Mouse (Mus musculus) midbrain, postnatal 0 days (tissue): Measurements from ENCODE around the gene Vmn1r32. TPM values are rescaled to one million over a fixed set of nuclear protein-coding genes. Genes with fewer than 3 reads are reported as not detected.

ENCODE experiments used
- ATAC-seq: fragments of 200-750 bp; cut with Nextera tagmentation; 2 replicates; pipeline ENCODE4 v1.8.0; 2017; ENCODE audit warnings: moderate number of reproducible peaks, mild to moderate bottlenecking, moderate TSS enrichment, moderate library complexity; ENCODE audit not compliant: low FRiP score
- DNase-seq: peaks from one replicate; pipeline ENCODE4 v3.0.0-alpha.2; 2015; ENCODE audit warnings: low spot score
- H3K27ac ChIP-seq: fragments of 300-500 bp; sonication (generic); 2 replicates; pipeline ENCODE4 v1.5.1; 2014; ENCODE audit warnings: low read depth, mild to moderate bottlenecking, low read length, mixed read lengths
- H3K27me3 ChIP-seq: fragments of 300-500 bp; sonication (generic); 2 replicates; pipeline ENCODE4 v1.6.1; 2014; ENCODE audit warnings: low read length, control low read depth, mixed read lengths; ENCODE audit not compliant: insufficient read depth
- H3K36me3 ChIP-seq: fragments of 300-500 bp; sonication (generic); 2 replicates; pipeline ENCODE4 v1.6.1; 2014; ENCODE audit warnings: low read length, control low read depth, mixed read lengths; ENCODE audit not compliant: insufficient read depth
- H3K4me1 ChIP-seq: fragments of 300-500 bp; sonication (generic); 2 replicates; pipeline ENCODE4 v1.6.1; 2014; ENCODE audit warnings: mild to moderate bottlenecking, control low read depth, antibody characterized with exemption, low read length, mixed read lengths; ENCODE audit not compliant: insufficient read depth
- H3K4me2 ChIP-seq: fragments of 300-500 bp; sonication (generic); 2 replicates; pipeline ENCODE4 v1.6.1; 2014; ENCODE audit warnings: low read depth, mild to moderate bottlenecking, low read length, mixed read lengths; ENCODE audit not compliant: poor library complexity, severe bottlenecking
- H3K4me3 ChIP-seq: fragments of 300-500 bp; sonication (generic); 2 replicates; pipeline ENCODE4 v1.5.1; 2014; ENCODE audit warnings: low read depth, mild to moderate bottlenecking, low read length, moderate library complexity
- H3K9ac ChIP-seq: fragments of 300-500 bp; sonication (generic); replicated peaks from 2 replicates; pipeline ENCODE4 v1.6.1; 2014; ENCODE audit warnings: mild to moderate bottlenecking, low read length, moderate library complexity, mixed read lengths; ENCODE audit not compliant: poor library complexity, severe bottlenecking
- H3K9me3 ChIP-seq: fragments of 300-500 bp; sonication (generic); 2 replicates; pipeline ENCODE4 v1.6.1; 2016; ENCODE audit warnings: low read length, control low read depth
- CTCF ChIP-seq: IDR thresholded peaks from 2 replicates; pipeline ENCODE4 v1.5.1; 2016; ENCODE audit warnings: antibody characterized with exemption, mild to moderate bottlenecking
- WGBS: fragments of 180-500 bp; shearing (Covaris S2); extraction: QIAGEN DNeasy Blood & Tissue Kit; methylation state at CpG from one replicate; pipeline ENCODE4 v1.1.7; 2014; 5-methylcytosine and 5-hydroxymethylcytosine counted together
- polyA plus RNA-seq: library from polyadenylated mRNA; unstranded; fragments of >200 nt; fragmentation: Nextera tagmentation; extraction: Ambion mirVana; gene quantifications from 2 replicates; pipeline ENCODE4 v1.2.1, GENCODE M21; 2015
- total RNA-seq: library from RNA; depleted of rRNA; stranded (reverse); fragments of >200 nt; gene quantifications from 2 replicates; pipeline ENCODE4 v1.2.3, GENCODE M21; 2014; rRNA removed

Gene Vmn1r32
- 0.22 TPM in 1 of 2 replicates, not detected in the other for total RNA-seq
- not detected in 2 replicates for polyA plus RNA-seq

- Histone ChIP-seq H3K4me3 (no peak within 1 kb of the TSS), H3K9me3 (no peaks in the 10 kb centered on the region), H3K27me3 (no peaks in the 10 kb centered on the region), H3K4me2 (no peak within 1 kb of the TSS), H3K4me1 (no peaks in the 10 kb centered on the region), H3K27ac (no peak within 1 kb of the TSS), H3K36me3 (no peaks in the 10 kb centered on the region), H3K9ac (no peak within 1 kb of the TSS)
- WGBS = 70% methylated on average over 1 of the region's 1 CpGs
- no peak for TF ChIP-seq CTCF
- ATAC-seq = no peak
- DNase-seq = no peak
These were observed at the start of gene Vmn1r32 for GRCm38 (mm10) chr6:66559996-66560395. Gene Vmn1r32 (minus strand): TSS chr6:66560096.

- ATAC-seq (no peak), DNase-seq (no peak)
- Histone ChIP-seq H3K27me3 (no peaks in the 10 kb centered on the region), H3K27ac (no peak overlapping the region), H3K9ac (no peak overlapping the region), H3K4me1 (no peaks in the 10 kb centered on the region), H3K9me3 (no peaks in the 10 kb centered on the region), H3K4me3 (no peak overlapping the region), H3K4me2 (no peak overlapping the region), H3K36me3 (no peaks in the 10 kb centered on the region)
- no peak for TF ChIP-seq CTCF
These were observed 35.9 kb upstream of the Vmn1r32 start for GRCm38 (mm10) chr6:66595804-66596203.

DNA sequence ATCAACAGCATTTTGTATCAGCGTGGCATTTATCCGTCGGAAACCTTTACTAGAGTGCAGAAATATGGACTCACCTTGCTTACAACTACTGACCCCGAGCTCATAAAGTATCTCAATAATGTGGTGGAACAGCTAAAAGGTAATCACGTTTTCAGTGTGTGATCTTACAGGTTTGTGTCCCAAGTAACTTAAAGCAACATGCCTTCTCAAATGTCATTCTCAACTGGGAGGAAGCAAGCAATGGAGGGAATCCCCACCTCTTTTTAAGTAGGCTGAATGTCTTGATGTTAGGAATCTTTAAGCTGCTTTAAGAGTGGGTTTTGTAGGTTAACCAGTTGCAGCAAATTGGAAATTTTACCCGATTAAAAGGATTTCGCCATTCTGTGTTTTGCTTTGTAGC, 23.9 kb downstream of the Vmn1r32 start:
- no peak for TF ChIP-seq CTCF
- Histone ChIP-seq H3K4me2 (peak overlapping the region; percentile 91), H3K4me1 (peaks cover 9% of the 10 kb centered on the region; the same call in 1 of the 2 replicates), H3K9ac (peak overlapping the region; percentile 64), H3K36me3 (no peaks in the 10 kb centered on the region), H3K27me3 (no peaks in the 10 kb centered on the region), H3K9me3 (no peaks in the 10 kb centered on the region), H3K27ac (no peak overlapping the region; the same call in 1 of the 2 replicates), H3K4me3 (peak overlapping the region; percentile 82)
- no peak for ATAC-seq
- WGBS = 18% methylated on average over 7 of the region's 7 CpGs
- no peak for DNase-seq

GRCm38 (mm10) chr6:66535028-66535862, 24.7 kb downstream of the Vmn1r32 start, which contains the start of gene Mad2l1:
Gene Mad2l1 (plus strand): TSS chr6:66535390.
- Histone ChIP-seq H3K4me3 (peak within 1 kb of the TSS; percentile 82), H3K4me2 (peak within 1 kb of the TSS; percentile 91), H3K36me3 (no peaks in the 10 kb centered on the region), H3K9me3 (no peaks in the 10 kb centered on the region), H3K27me3 (no peaks in the 10 kb centered on the region), H3K9ac (peak within 1 kb of the TSS; percentile 64), H3K4me1 (peaks cover 9% of the 10 kb centered on the region; the same call in 1 of the 2 replicates), H3K27ac (peak within 1 kb of the TSS; percentile 80)
- DNase-seq (peak; percentile 99), ATAC-seq (peak; percentile 98)
- TF ChIP-seq CTCF = peak; percentile 57
- WGBS = under 1% methylated on average over 57 of the region's 57 CpGs

DNA sequence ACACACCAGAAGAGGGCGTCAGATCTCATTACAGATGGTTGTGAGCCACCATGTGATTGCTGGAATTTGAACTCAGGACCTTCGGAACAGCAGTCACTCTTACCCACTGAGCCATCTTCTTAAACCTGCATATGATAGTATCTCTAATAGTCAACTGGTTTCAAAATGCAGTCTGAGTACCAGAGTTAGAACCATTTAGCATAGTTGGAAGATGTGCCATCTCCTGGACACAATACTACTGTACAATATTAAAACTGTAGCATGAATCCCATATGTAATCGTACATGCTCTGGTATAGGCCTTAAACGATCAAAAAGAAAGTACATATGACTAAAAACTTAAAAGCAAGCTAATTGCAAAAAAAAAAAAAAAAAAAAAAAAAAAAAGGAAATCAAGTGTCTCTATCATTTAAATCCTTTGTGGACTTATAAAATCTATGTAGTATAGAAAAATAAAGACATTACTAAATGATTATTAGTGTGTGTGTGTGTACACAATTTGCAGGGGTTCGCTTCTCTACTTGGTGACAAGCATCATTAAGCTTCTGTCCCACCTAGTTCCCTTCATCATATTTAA, 25.4 kb downstream of the Vmn1r32 start:
- Histone ChIP-seq H3K36me3 (no peaks in the 10 kb centered on the region), H3K4me2 (peak overlapping the region; percentile 91), H3K4me3 (peak overlapping the region; percentile 82), H3K27ac (peak overlapping the region; percentile 80), H3K9me3 (no peaks in the 10 kb centered on the region), H3K27me3 (no peaks in the 10 kb centered on the region), H3K4me1 (peaks cover 9% of the 10 kb centered on the region; the same call in 1 of the 2 replicates), H3K9ac (peak overlapping the region; percentile 64; the same call in 1 of the 2 replicates)
- DNase-seq (peak; percentile 6), ATAC-seq (no peak)
- TF ChIP-seq CTCF = peak; percentile 34
- WGBS = 79% methylated on average over 5 of the region's 5 CpGs

DNA sequence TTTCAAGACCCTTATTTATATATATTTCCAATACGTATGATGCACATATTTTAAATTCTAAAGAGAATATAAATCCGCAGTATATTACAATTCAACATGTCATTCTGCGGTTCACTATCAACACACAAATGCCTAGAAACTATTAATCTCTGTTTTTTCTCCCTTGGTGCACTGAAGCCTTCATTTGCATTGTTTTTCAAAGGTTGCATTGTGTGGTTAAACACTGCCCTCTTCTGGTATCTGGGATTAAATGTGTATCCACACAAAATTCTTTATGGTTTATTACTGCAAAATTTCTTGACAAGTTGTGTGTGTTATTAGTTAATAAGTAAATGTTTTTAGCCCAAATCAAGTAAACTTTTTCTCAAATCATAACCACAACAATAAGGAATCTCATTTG, 26.7 kb downstream of the Vmn1r32 start:
- H3K4me2 ChIP-seq = no peak overlapping the region
- peak; percentile 89 for TF ChIP-seq CTCF
- WGBS = 25% methylated on average over 3 of the region's 3 CpGs
- no peaks in the 10 kb centered on the region for H3K36me3 ChIP-seq
- peaks cover 9% of the 10 kb centered on the region; the same call in 1 of the 2 replicates for H3K4me1 ChIP-seq
- DNase-seq (peak; percentile 71), ATAC-seq (no peak)
- H3K27me3 ChIP-seq = no peaks in the 10 kb centered on the region
- no peak overlapping the region for H3K27ac ChIP-seq
- no peak overlapping the region for H3K9ac ChIP-seq
- no peaks in the 10 kb centered on the region for H3K9me3 ChIP-seq
- H3K4me3 ChIP-seq = no peak overlapping the region
